In genomic region chr19:53791751-53792720, GRCm38 (mm10) we compare ENCODE assay signal across 11 mouse cellular contexts.
DNase-seq lines count a peak whose midpoint lies in the region; ATAC-seq and TF ChIP-seq lines count a peak whose summit lies in the region.
"Had no signal": no experiment of that assay in that cellular context is flagged by ENCODE, and none has a peak within 500 bp of the region (broad histone marks: within the 10 kb centered on the region; RNA-seq: fewer than 3 reads in every experiment).

No protein-coding gene starts in this region.

- no peak for TF ChIP-seq CTCF in G1E (IDR thresholded peaks at IDR 0.05; ENCODE audit: low read depth, low read length)

- H3K4me2 ChIP-seq in kidney, embryonic 15.5 days, result peak overlapping the region; percentile 27
- H3K4me2 ChIP-seq in embryonic facial prominence, embryonic 11.5 days (ENCODE audit: low read depth, low read length), result no peak overlapping the region; the same call in 1 of the 2 replicates
- H3K4me2 ChIP-seq in limb, embryonic 15.5 days, result 0 out of 2 replicates have a peak overlapping the region, but pooled peaks have one; percentile 14
- H3K4me2 ChIP-seq: hindbrain, embryonic 13.5 days had no signal

- ATAC-seq in kidney, embryonic 15.5 days (replicated peaks; ENCODE audit: low FRiP score), result peak; percentile 72
- ATAC-seq in G1E (ENCODE audit: extremely low read depth, insufficient number of reproducible peaks, low FRiP score, poor library complexity, severe bottlenecking), result no peak
- ATAC-seq in embryonic facial prominence, embryonic 11.5 days (replicated peaks; ENCODE audit: insufficient number of reproducible peaks, low FRiP score, low TSS enrichment, low read depth), result no peak
- peak; percentile 54; the same call in 1 of the 2 replicates for ATAC-seq in limb, embryonic 15.5 days (ENCODE audit: insufficient number of reproducible peaks, low FRiP score, low TSS enrichment, low read depth)
- ATAC-seq in megakaryocyte, adult 5-6 weeks (ENCODE audit: poor library complexity, severe bottlenecking), result no peak

- no peaks in the 10 kb centered on the region for H3K9me3 ChIP-seq in kidney, embryonic 15.5 days (replicated peaks)
- H3K9me3 ChIP-seq in G1E (replicated peaks), result no peaks in the 10 kb centered on the region
- H3K9me3 ChIP-seq in embryonic facial prominence, embryonic 11.5 days (replicated peaks; ENCODE audit: control insufficient read depth, low read length), result no peaks in the 10 kb centered on the region
- no peaks in the 10 kb centered on the region for H3K9me3 ChIP-seq in limb, embryonic 15.5 days
- H3K9me3 ChIP-seq: hindbrain, embryonic 13.5 days had no signal

- H3K4me3 ChIP-seq in kidney, embryonic 15.5 days (replicated peaks), result no peak overlapping the region
- peak overlapping the region; percentile 54; the same call in 1 of the 2 replicates for H3K4me3 ChIP-seq in G1E (ENCODE audit: low read depth, low read length)
- H3K4me3 ChIP-seq in embryonic facial prominence, embryonic 11.5 days (ENCODE audit: low read depth, low read length), result no peak overlapping the region
- H3K4me3 ChIP-seq in limb, embryonic 15.5 days, result no peak overlapping the region
- H3K4me3 ChIP-seq: hindbrain, embryonic 13.5 days had no signal

- H3K36me3 ChIP-seq in kidney, embryonic 15.5 days, result no peaks in the 10 kb centered on the region
- H3K36me3 ChIP-seq in G1E (replicated peaks), result no peaks in the 10 kb centered on the region
- no peaks in the 10 kb centered on the region for H3K36me3 ChIP-seq in embryonic facial prominence, embryonic 11.5 days (replicated peaks; ENCODE audit: control insufficient read depth, insufficient read depth, low read depth, low read length)
- no peaks in the 10 kb centered on the region for H3K36me3 ChIP-seq in limb, embryonic 15.5 days
- H3K36me3 ChIP-seq: hindbrain, embryonic 13.5 days had no signal

- DNase-seq in kidney, postnatal 4 days, result no peak
- DNase-seq in G1E (ENCODE audit: low spot score), result no peak
- DNase-seq in embryonic facial prominence, embryonic 11.5 days (ENCODE audit: low spot score), result peak; percentile 40
- no peak for DNase-seq in left cerebral cortex, adult 11 months (ENCODE audit: low spot score)
- DNase-seq: adrenal gland, postnatal 10 days; cerebellum, adult 11-12 months; lung, postnatal 36 days had no signal

- WGBS in kidney, embryonic 15.5 days, result 42% methylated on average over 20 of the region's 20 CpGs
- 60% methylated on average over 20 of the region's 20 CpGs for WGBS in embryonic facial prominence, embryonic 11.5 days
- whole genome bisulfite sequencing in limb, embryonic 15.5 days, result 34% methylated on average over 20 of the region's 20 CpGs

- 0 out of 2 replicates have a peak overlapping the region, but pooled peaks have one; percentile 1 for H3K27ac ChIP-seq in kidney, embryonic 15.5 days
- H3K27ac ChIP-seq in embryonic facial prominence, embryonic 11.5 days (replicated peaks; ENCODE audit: low read depth, low read length), result peak overlapping the region; percentile 20; the same call in 1 of the 2 replicates
- peak overlapping the region; percentile 66 for H3K27ac ChIP-seq in limb, embryonic 15.5 days
- H3K27ac ChIP-seq: hindbrain, embryonic 13.5 days had no signal

- H3K4me1 ChIP-seq in kidney, embryonic 15.5 days, result peaks cover 62% of the 10 kb centered on the region
- H3K4me1 ChIP-seq in G1E (ENCODE audit: insufficient read depth, low read depth, low read length), result peaks cover 92% of the 10 kb centered on the region
- peaks cover 3% of the 10 kb centered on the region for H3K4me1 ChIP-seq in embryonic facial prominence, embryonic 11.5 days (ENCODE audit: control insufficient read depth, insufficient read depth, low read length)
- peaks cover 27% of the 10 kb centered on the region for H3K4me1 ChIP-seq in limb, embryonic 15.5 days
- H3K4me1 ChIP-seq: hindbrain, embryonic 13.5 days had no signal

- no peaks in the 10 kb centered on the region for H3K27me3 ChIP-seq in kidney, embryonic 15.5 days
- H3K27me3 ChIP-seq in G1E (ENCODE audit: insufficient read depth, low read length), result no peaks in the 10 kb centered on the region
- H3K27me3 ChIP-seq in embryonic facial prominence, embryonic 11.5 days (ENCODE audit: control insufficient read depth, insufficient read depth, low read length), result no peaks in the 10 kb centered on the region
- H3K27me3 ChIP-seq in limb, embryonic 15.5 days, result no peaks in the 10 kb centered on the region
- H3K27me3 ChIP-seq: hindbrain, embryonic 13.5 days had no signal

- H3K9ac ChIP-seq in kidney, embryonic 15.5 days, result no peak overlapping the region
- no peak overlapping the region for H3K9ac ChIP-seq in embryonic facial prominence, embryonic 11.5 days (replicated peaks; ENCODE audit: low read length)
- no peak overlapping the region for H3K9ac ChIP-seq in limb, embryonic 15.5 days
- H3K9ac ChIP-seq: hindbrain, embryonic 13.5 days had no signal

Comparison
In these comparisons a context has a peak if more than half of its experiments do, and no peak if none do; other contexts are left out.
1. ATAC-seq: peak in kidney, embryonic 15.5 days (single experiment) and limb, embryonic 15.5 days (single experiment); none in G1E (single experiment), embryonic facial prominence, embryonic 11.5 days (single experiment) and megakaryocyte, adult 5-6 weeks (single experiment).
2. H3K27ac ChIP-seq: peak in every context shown above with its lines; median percentile 66 in limb, embryonic 15.5 days; 20 in embryonic facial prominence, embryonic 11.5 days; 1 in kidney, embryonic 15.5 days.